Mouse (Mus musculus) myocyte (in vitro differentiated cells): ENCODE results near the gene Cirbp.

ENCODE experiments used
- CEBPB ChIP-seq: IDR thresholded peaks from 2 replicates; pipeline ENCODE4 v1.6.1; 2011; ENCODE audit warnings: mild to moderate bottlenecking, moderate library complexity; ENCODE audit not compliant: poor library complexity, insufficient read depth, severe bottlenecking
- MAX ChIP-seq: IDR thresholded peaks from one replicate; pipeline ENCODE4 v1.6.1; 2011; ENCODE audit warnings: low read depth, mild to moderate bottlenecking, control low read depth
- MYOD1 ChIP-seq, 3 experiments: IDR thresholded peaks; one replicate each; pipeline ENCODE4 v1.6.1; 2011; ENCODE audit warnings: control low read depth in 2 of 3, low read depth in 2 of 3, mild to moderate bottlenecking in 2 of 3, moderate library complexity in 1 of 3; ENCODE audit not compliant: insufficient read length in 2 of 3, control insufficient read depth in 1 of 3
- MYOG ChIP-seq, 3 experiments: IDR thresholded peaks; one replicate each; pipeline ENCODE4 v1.6.1; 2011; ENCODE audit warnings: control low read depth in 2 of 3, low read depth in 2 of 3, mild to moderate bottlenecking in 2 of 3; ENCODE audit not compliant: insufficient read length in 2 of 3, control insufficient read depth in 1 of 3, insufficient read depth in 1 of 3
- POLR2A ChIP-seq: IDR thresholded peaks from one replicate; pipeline ENCODE4 v1.6.1; 2011; ENCODE audit warnings: low read depth, mild to moderate bottlenecking, control low read depth, moderate library complexity; ENCODE audit not compliant: insufficient read length
- POLR2AphosphoS2 ChIP-seq: IDR thresholded peaks from one replicate; pipeline ENCODE4 v1.6.1; 2011; ENCODE audit warnings: low read depth, control low read depth; ENCODE audit not compliant: insufficient read length
- TCF12 ChIP-seq: IDR thresholded peaks from one replicate; pipeline ENCODE4 v1.6.1; 2011; ENCODE audit warnings: mild to moderate bottlenecking, control low read depth; ENCODE audit not compliant: poor library complexity, insufficient read depth, severe bottlenecking
- USF1 ChIP-seq: IDR thresholded peaks from one replicate; pipeline ENCODE4 v1.6.1; 2011; ENCODE audit warnings: low read depth, mild to moderate bottlenecking, control low read depth, moderate library complexity

- TF ChIP-seq POLR2AphosphoS2 (no peak), MAX (no peak), POLR2A (no peak), CEBPB (no peak), MYOG (IDR thresholded peaks at IDR 0.05; ENCODE audit: control insufficient read depth in 1 of 3, insufficient read depth in 1 of 3, insufficient read length in 2 of 3, low read depth in 2 of 3) (no peak), TCF12 (no peak), MYOD1 (IDR thresholded peaks at IDR 0.05; ENCODE audit: control insufficient read depth in 1 of 3, insufficient read length in 2 of 3, low read depth in 2 of 3) (no peak), USF1 (no peak)
Measured at GRCm38 (mm10) chr10:80194441-80194840, 28.7 kb downstream of the Cirbp start.
